Mouse (Mus musculus) stomach, postnatal 0 days (tissue): ENCODE data around the gene Enthd1. TPM values are rescaled to one million over a fixed set of nuclear protein-coding genes. Genes with fewer than 3 reads are reported as not detected.

Experiments
- ATAC-seq: fragments of 200-750 bp; cut with Nextera tagmentation; 2 replicates; pipeline ENCODE4 v1.8.0; 2017; ENCODE audit not compliant: low FRiP score, low TSS enrichment
- DNase-seq: peaks from one replicate; pipeline ENCODE4 v3.0.0-alpha.2; 2016; ENCODE audit warnings: low spot score
- H3K27ac ChIP-seq: fragments of 300-500 bp; sonication (generic); replicated peaks from 2 replicates; pipeline ENCODE4 v1.5.1; 2014; ENCODE audit warnings: mild to moderate bottlenecking, control low read depth
- H3K27me3 ChIP-seq: fragments of 300-500 bp; sonication (generic); 2 replicates; pipeline ENCODE4 v1.6.1; 2014; ENCODE audit warnings: low read length; ENCODE audit not compliant: control insufficient read depth, insufficient read depth
- H3K36me3 ChIP-seq: fragments of 300-500 bp; sonication (generic); 2 replicates; pipeline ENCODE4 v1.6.1; 2014; ENCODE audit warnings: low read length, mixed read lengths; ENCODE audit not compliant: control insufficient read depth, insufficient read depth
- H3K4me1 ChIP-seq: fragments of 300-500 bp; sonication (generic); replicated peaks from 2 replicates; pipeline ENCODE4 v1.6.1; 2014; ENCODE audit warnings: antibody characterized with exemption; ENCODE audit not compliant: control insufficient read depth, insufficient read depth
- H3K4me2 ChIP-seq: fragments of 300-500 bp; sonication (generic); replicated peaks from 2 replicates; pipeline ENCODE4 v1.6.1; 2014; ENCODE audit warnings: low read depth, mild to moderate bottlenecking, control low read depth, moderate library complexity
- H3K4me3 ChIP-seq: fragments of 300-500 bp; sonication (generic); 2 replicates; pipeline ENCODE4 v1.5.1; 2014; ENCODE audit warnings: low read depth, low read length, control low read depth
- H3K9ac ChIP-seq: fragments of 300-500 bp; sonication (generic); 2 replicates; pipeline ENCODE4 v1.6.1; 2014; ENCODE audit warnings: mild to moderate bottlenecking, low read length, control low read depth, mixed read lengths
- H3K9me3 ChIP-seq: fragments of 300-500 bp; sonication (generic); 2 replicates; pipeline ENCODE4 v1.6.1; 2016; ENCODE audit warnings: low read length; ENCODE audit not compliant: control insufficient read depth
- CTCF ChIP-seq: IDR thresholded peaks from 2 replicates; pipeline ENCODE4 v1.5.1; 2016; ENCODE audit warnings: antibody characterized with exemption, low read depth, mild to moderate bottlenecking, moderate library complexity
- EP300 ChIP-seq: optimal IDR thresholded peaks from 2 replicates; pipeline ENCODE3; 2016; ENCODE audit warnings: antibody characterized with exemption
- WGBS: fragments of 180-500 bp; shearing (Covaris S2); extraction: QIAGEN DNeasy Blood & Tissue Kit; methylation state at CpG from one replicate; pipeline ENCODE4 v1.1.7; 2014; 5-methylcytosine and 5-hydroxymethylcytosine counted together
- polyA plus RNA-seq: library from polyadenylated mRNA; unstranded; fragments of >200 nt; fragmentation: Nextera tagmentation; extraction: Ambion mirVana; gene quantifications from 2 replicates; pipeline ENCODE4 v1.2.1, GENCODE M21; 2015

Enthd1 gene
- polyA plus RNA-seq, 1 experiment from 2014 or later = not detected

DNA sequence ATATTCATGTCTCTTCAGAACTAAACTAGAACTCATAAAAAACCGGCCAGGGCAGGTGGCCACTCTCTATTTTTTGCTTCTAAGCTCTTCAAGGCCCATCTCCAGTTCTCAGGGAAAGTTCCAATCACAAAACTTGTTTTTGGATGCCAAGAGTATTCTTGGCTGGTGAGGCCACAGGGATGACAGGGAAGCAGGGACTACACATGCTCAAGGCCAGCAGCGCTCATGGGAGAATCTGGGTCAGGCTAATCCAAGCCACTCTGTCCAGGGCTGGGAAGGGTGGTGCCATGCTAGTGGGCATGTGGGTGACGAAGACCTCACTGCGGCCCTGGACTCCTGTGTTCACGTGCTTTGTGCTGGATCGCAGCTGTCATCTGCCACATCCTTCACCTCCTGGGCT, 110.5 kb downstream of the Enthd1 start:
- no peak for ATAC-seq
- DNase-seq = no peak
- Histone ChIP-seq H3K4me3 (no peak overlapping the region), H3K27me3 (no peaks in the 10 kb centered on the region), H3K4me2 (no peak overlapping the region), H3K36me3 (no peaks in the 10 kb centered on the region), H3K4me1 (no peaks in the 10 kb centered on the region), H3K9me3 (no peaks in the 10 kb centered on the region), H3K9ac (no peak overlapping the region), H3K27ac (no peak overlapping the region)
- TF ChIP-seq EP300 (no peak), CTCF (no peak)
- WGBS = 76% methylated on average over 6 of the region's 6 CpGs

GRCm38 (mm10) chr15:80452425-80452824, 112.5 kb downstream of the Enthd1 start:
- Histone ChIP-seq H3K36me3 (no peaks in the 10 kb centered on the region), H3K4me1 (no peaks in the 10 kb centered on the region), H3K27me3 (no peaks in the 10 kb centered on the region), H3K4me2 (no peak overlapping the region), H3K4me3 (no peak overlapping the region), H3K9me3 (no peaks in the 10 kb centered on the region), H3K27ac (no peak overlapping the region), H3K9ac (no peak overlapping the region)
- DNase-seq (no peak), ATAC-seq (no peak)
- WGBS = 48% methylated on average over 16 of the region's 16 CpGs
- TF ChIP-seq CTCF (no peak), EP300 (no peak)

- 52% methylated on average over 15 of the region's 15 CpGs for WGBS
- no peak for ATAC-seq
These were observed 118.8 kb downstream of the Enthd1 start for GRCm38 (mm10) chr15:80445956-80446687.

GRCm38 (mm10) chr15:80440195-80440594, 124.8 kb downstream of the Enthd1 start:
- TF ChIP-seq EP300 (no peak), CTCF (no peak)
- Histone ChIP-seq H3K4me1 (no peaks in the 10 kb centered on the region), H3K9me3 (no peaks in the 10 kb centered on the region), H3K4me2 (no peak overlapping the region), H3K9ac (no peak overlapping the region), H3K36me3 (no peaks in the 10 kb centered on the region), H3K27ac (no peak overlapping the region), H3K4me3 (no peak overlapping the region), H3K27me3 (no peaks in the 10 kb centered on the region)
- DNase-seq (no peak), ATAC-seq (no peak)
- WGBS = 76% methylated on average over 6 of the region's 6 CpGs

More at GRCm38 (mm10) chr15:80445956-80446687, 118.8 kb downstream of the Enthd1 start:
- H3K4me1 ChIP-seq = no peaks in the 10 kb centered on the region
- H3K36me3 ChIP-seq = no peaks in the 10 kb centered on the region
- no peak overlapping the region for H3K9ac ChIP-seq
- H3K9me3 ChIP-seq = no peaks in the 10 kb centered on the region
- no peaks in the 10 kb centered on the region for H3K27me3 ChIP-seq
- no peak for TF ChIP-seq CTCF
- no peak for TF ChIP-seq EP300
- no peak overlapping the region for H3K4me3 ChIP-seq
- H3K4me2 ChIP-seq = no peak overlapping the region
- H3K27ac ChIP-seq = no peak overlapping the region
- DNase-seq = no peak

- 82% methylated on average over 9 of the region's 9 CpGs for WGBS
- Histone ChIP-seq H3K4me3 (no peak overlapping the region), H3K9me3 (no peaks in the 10 kb centered on the region), H3K9ac (no peak overlapping the region), H3K4me1 (no peaks in the 10 kb centered on the region), H3K27ac (no peak overlapping the region), H3K27me3 (no peaks in the 10 kb centered on the region), H3K36me3 (no peaks in the 10 kb centered on the region), H3K4me2 (no peak overlapping the region)
- TF ChIP-seq EP300 = no peak
- TF ChIP-seq CTCF = no peak
- DNase-seq (no peak), ATAC-seq (no peak)
These were observed 126.5 kb downstream of the Enthd1 start for GRCm38 (mm10) chr15:80438423-80438822.

DNA sequence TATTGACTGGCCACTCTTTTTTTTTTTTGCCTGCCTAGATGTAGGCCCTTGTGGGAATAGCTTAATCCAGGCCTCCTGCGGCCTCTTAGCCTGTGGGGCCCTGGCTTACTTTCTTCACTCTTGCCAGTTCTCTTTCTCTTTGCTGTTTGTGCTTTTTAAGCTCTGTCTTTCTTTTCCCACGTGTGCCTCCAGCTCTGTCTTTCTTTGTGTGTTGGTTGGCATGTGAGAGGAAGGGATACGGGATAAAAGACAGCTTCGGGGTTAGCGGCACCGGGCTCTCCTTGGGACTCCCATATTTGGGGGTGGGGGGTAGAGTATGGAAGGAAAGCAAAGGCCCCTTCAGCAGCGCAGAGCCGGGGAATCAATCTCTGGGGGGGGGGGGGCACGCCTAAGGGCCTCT, 127.0 kb downstream of the Enthd1 start:
- ATAC-seq (no peak), DNase-seq (no peak)
- 79% methylated on average over 9 of the region's 9 CpGs for WGBS
- Histone ChIP-seq H3K4me3 (no peak overlapping the region), H3K9me3 (no peaks in the 10 kb centered on the region), H3K9ac (no peak overlapping the region), H3K27ac (no peak overlapping the region), H3K4me1 (no peaks in the 10 kb centered on the region), H3K27me3 (no peaks in the 10 kb centered on the region), H3K4me2 (no peak overlapping the region), H3K36me3 (no peaks in the 10 kb centered on the region)
- TF ChIP-seq CTCF = no peak
- no peak for TF ChIP-seq EP300
